Mouse (Mus musculus): Measurements from ENCODE around the gene 6030468B19Rik.

- TF ChIP-seq POLR2A (IDR thresholded peaks at IDR 0.05; ENCODE audit: control insufficient read depth in 1 of 2, insufficient read depth in 1 of 2, low read depth in 1 of 2, low read length in 2 of 2, poor library complexity in 1 of 2) (no peak), CTCF (IDR thresholded peaks at IDR 0.05 in 2 of 3, conservative IDR thresholded peaks at IDR 0.05 in 1 of 3; ENCODE audit: control insufficient read depth in 1 of 3, insufficient read depth in 1 of 3, low read depth in 2 of 3, low read length in 3 of 3, poor library complexity in 1 of 3, severe bottlenecking in 1 of 3) (no peak), MAX (IDR thresholded peaks at IDR 0.05; ENCODE audit: low read length) (no peak), TCF12 (IDR thresholded peaks at IDR 0.05; ENCODE audit: low read depth, low read length) (no peak), POLR2AphosphoS5 (IDR thresholded peaks at IDR 0.05; ENCODE audit: borderline replicate concordance, low read depth, low read length) (no peak), GATA1 (IDR thresholded peaks at IDR 0.05; ENCODE audit: low read depth, low read length) (no peak), EP300 (IDR thresholded peaks at IDR 0.05; ENCODE audit: low read depth in 1 of 2, low read length in 2 of 2) (no peak), ZC3H11A (IDR thresholded peaks at IDR 0.05; ENCODE audit: low read depth, low read length) (no peak), RCOR1 (IDR thresholded peaks at IDR 0.05; ENCODE audit: low read depth, low read length) (no peak), HCFC1 (IDR thresholded peaks at IDR 0.05; ENCODE audit: low read depth, low read length) (no peak), TAL1 (IDR thresholded peaks at IDR 0.05; ENCODE audit: low read length) (no peak), MYC (IDR thresholded peaks at IDR 0.05; ENCODE audit: low read depth, low read length) (no peak), BHLHE40 (IDR thresholded peaks at IDR 0.05; ENCODE audit: borderline replicate concordance, low read depth, low read length) (no peak)
Observed at GRCm38 (mm10) chr11:117827386-117827785, 29.9 kb downstream of the 6030468B19Rik start.

Measured in MEL (cell line).